Mouse (Mus musculus) heart, adult 11 months (tissue): ENCODE data around the gene Olfr718-ps1.
A peak's percentile ranks its signal among the peaks of the same experiment; 100 is the strongest.
"Not testable (repeated sequence)": the region's sequence is repeated elsewhere in the genome, so short reads cannot be mapped to it uniquely, and the experiment has no call there.

Experiments used
- DNase-seq: peaks from one replicate; pipeline ENCODE4 v3.0.0; 2022

The Olfr718-ps1 gene

GRCm38 (mm10) chr5:143147481-143147880 is at the start of gene Olfr718-ps1:
Gene Olfr718-ps1, minus strand, starts transcription at chr5:143147581.
- DNase-seq, result peak; percentile 88

DNA sequence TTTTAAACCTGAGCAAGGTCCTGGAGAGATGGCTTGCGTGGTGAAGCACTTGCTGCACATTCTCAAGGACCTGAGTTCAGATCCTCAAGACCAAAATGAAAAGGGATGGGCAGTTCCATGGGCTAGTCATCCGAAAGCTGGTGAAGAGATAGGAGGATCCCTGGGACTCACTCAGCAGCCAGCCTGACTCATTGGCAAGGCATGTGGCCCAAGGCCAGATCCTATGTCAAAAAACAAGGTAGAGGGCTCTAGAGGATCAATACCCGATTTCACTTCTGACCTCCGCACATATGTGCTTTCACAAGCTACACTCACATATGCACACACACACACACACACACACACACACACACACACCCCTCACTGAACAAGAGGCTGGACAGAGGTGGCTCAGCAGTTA is 49.1 kb upstream of the Olfr718-ps1 start:
- DNase-seq, result peak; percentile 64

GRCm38 (mm10) chr5:143195166-143195565 is 47.8 kb upstream of the Olfr718-ps1 start:
- DNase-seq, result no peak

- DNase-seq, result peak; percentile 52
These were observed 47.4 kb upstream of the Olfr718-ps1 start for GRCm38 (mm10) chr5:143194747-143195146.

- DNase-seq, result peak; percentile 54
These were observed 45.4 kb upstream of the Olfr718-ps1 start for GRCm38 (mm10) chr5:143192806-143193205.

- not testable (repeated sequence) for DNase-seq
These were observed 40.6 kb upstream of the Olfr718-ps1 start for GRCm38 (mm10) chr5:143188014-143188413.

DNA sequence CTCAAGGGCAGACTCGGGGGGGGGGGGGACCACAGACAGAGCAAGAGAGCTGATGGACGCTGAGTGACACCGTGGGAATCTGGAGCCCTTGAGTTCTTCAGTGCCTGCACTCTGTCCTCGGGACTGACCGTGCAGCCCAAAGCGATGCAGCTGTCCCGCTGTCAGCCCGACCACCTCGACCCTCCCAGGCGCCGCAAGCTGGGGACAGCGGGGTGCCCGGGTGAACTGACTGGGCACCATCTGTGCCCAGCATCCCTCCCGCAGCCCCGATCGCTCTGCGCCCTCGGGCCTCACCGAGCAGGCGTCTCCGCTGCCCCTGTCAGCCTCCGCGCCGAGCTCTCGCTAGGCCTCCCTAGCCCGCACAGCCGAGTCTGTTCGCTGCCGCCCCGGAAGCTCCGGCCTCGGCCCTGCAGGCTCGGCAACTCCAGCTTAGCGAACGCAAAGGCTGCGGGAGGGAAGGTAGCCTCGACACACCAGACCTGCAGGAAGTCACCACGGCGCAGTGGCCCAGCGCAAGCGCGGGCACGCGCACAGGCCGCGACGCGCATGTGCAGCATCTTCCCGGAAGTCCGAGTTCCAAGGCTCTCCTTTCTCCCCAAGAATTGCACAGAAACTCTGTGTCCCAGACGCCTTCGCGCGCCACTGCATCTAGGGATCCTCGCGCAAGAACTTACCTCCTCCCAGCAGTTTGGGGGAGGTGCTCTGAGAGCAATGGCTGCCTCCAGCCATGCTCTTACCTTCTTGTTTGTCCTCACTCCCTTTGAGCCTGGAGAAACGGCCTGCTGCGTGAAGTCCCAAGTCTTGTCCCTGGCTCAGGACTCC is 33.1 kb upstream of the Olfr718-ps1 start, which contains the start of the genes Rbak and Spdye4b:
Gene Rbak, minus strand, starts transcription at position 521 of the 822 bp plus-strand sequence.
Gene Spdye4b, plus strand, starts transcription at position 763 of the 822 bp plus-strand sequence.
- DNase-seq, result peak; percentile 99

GRCm38 (mm10) chr5:143179179-143179578 is 31.8 kb upstream of the Olfr718-ps1 start:
- DNase-seq, result no peak

DNA sequence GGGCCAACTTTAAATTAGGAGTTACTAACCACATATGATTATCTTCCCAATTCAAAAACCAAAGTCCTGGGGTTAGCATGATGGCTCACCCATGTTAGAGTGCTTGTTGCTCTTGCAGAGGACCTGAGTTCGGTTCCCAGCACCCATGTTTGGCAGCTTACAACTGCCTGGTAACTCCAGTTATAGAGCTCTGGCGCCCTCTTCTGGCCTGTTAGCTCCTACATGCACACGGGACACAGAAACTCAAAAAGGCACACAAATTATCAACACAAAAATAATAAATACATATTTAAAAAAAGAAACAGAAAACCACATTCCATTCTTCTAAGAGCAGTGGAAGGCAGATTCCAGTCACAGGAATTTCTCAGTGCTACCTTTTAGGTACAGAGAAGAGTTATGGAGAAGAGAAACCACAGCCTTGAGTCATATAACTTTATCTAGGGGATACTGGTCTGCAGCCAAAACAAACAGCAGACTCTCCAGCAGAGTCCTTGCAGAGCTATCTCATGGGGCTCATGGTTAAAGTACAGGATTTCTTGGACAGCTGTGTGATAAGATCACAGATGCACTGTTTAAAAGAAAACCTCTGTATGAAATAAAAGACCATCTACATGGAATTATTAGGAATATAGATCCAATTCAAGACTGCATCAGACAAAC is 30.3 kb upstream of the Olfr718-ps1 start:
- DNase-seq, result no peak

DNA sequence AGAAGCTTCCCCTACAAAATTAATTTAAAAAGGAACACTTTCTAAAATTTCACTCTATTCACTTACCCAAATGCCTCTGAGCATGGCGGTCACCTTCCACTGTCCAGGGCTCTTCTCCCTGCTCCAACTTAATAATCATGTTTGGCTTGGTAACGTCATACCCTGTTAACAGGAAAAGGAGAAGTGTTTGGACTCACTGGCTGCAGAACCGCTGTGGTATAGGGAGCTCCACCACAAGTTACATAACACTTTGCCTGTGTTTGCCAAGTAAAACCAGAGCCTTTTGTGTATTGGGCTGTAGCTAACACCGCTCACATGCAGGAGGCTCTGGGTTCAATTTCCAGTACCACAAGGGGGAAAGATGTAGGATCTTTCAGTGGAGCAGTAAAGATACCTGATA is 28.6 kb upstream of the Olfr718-ps1 start:
- no peak for DNase-seq

GRCm38 (mm10) chr5:143165508-143166070 is 18.2 kb upstream of the Olfr718-ps1 start:
- DNase-seq, result no peak

DNA sequence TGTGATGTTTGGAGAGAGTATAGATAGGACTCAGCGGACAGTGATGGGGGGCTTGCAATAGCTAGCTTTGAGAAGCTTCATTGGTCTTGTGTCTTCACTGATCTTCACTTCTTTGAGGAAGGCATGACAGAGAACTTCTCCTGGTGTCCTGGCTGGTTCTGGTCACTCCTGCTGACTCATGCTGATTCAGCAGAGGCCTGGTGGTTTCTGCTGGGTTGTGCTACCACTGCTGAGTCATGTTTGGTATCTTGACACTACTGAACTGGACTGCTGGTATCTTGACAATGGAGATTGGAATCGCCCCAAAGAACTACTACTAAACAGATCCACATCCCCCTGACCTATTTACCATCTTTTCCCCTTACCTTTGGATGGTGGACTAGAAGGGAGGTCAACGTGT is 8.2 kb upstream of the Olfr718-ps1 start:
- no peak for DNase-seq

GRCm38 (mm10) chr5:143153756-143154155 is 6.4 kb upstream of the Olfr718-ps1 start:
- DNase-seq, result no peak

- no peak for DNase-seq
These were observed 2.7 kb upstream of the Olfr718-ps1 start for GRCm38 (mm10) chr5:143150044-143150443.

DNA sequence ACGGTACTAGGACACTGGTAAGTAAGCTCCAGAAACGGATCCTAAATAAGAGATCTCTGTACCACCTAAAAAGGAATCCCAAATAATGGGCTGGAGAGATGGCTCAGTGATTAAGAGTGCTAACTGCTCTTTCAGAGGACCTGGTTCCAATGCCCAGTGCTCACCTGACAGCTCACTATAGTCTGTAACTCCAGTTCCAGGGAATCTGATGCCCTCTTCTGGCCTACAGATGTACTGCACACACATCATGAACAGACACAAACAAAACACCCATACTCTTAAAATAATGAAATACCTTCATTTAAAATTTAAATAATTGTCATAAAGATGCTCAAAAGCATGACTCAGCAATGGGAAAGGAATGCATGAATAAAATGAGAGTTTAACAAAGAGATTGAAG is 2.2 kb upstream of the Olfr718-ps1 start:
- DNase-seq, result no peak

- no peak for DNase-seq
These were observed 1.3 kb upstream of the Olfr718-ps1 start for GRCm38 (mm10) chr5:143148661-143149060.

- DNase-seq, result peak; percentile 87
These were observed 9.8 kb downstream of the Olfr718-ps1 start for GRCm38 (mm10) chr5:143137580-143137979.

GRCm38 (mm10) chr5:143135042-143135441 is 12.3 kb downstream of the Olfr718-ps1 start:
- DNase-seq, result no peak

DNA sequence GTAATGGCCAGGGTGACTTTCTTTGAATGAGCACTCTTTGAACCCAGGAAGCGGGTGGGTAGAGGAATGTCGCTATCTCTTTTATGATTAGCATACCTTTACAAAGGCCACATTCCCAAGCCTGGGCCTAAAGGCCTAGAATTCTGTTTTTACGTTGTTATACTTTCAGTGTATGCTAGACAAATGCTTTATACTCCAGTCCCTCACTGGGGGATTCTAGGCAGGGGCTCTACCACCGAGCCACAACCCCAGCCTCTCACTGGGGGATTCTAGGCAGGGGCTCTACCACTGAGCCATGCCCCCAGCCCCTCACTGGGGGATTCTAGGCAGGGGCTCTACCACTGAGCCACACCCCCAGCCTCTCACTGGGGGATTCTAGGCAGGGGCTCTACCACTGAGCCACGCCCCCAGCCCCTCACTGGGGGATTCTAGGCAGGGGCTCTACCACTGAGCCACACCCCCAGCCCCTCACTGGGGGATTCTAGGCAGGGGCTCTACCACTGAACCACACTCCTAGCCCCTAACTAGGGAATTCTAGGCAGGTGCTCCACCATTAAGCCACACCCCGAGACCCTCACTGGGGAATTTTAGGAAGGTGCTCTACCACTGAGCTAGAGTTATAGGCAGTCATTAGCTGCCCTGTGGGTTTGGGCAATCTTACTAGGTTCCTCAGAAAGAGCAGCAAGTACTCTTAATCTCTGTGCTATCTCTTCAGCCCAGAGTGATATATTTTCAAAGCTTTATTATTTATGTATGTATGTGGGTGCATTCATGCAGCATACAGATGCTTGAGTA is 13.0 kb downstream of the Olfr718-ps1 start:
- DNase-seq, result not testable (repeated sequence)

GRCm38 (mm10) chr5:143132935-143133514 is 14.4 kb downstream of the Olfr718-ps1 start:
- DNase-seq, result no peak

GRCm38 (mm10) chr5:143130342-143130741 is 17.0 kb downstream of the Olfr718-ps1 start:
- no peak for DNase-seq

GRCm38 (mm10) chr5:143129101-143129500 is 18.3 kb downstream of the Olfr718-ps1 start:
- no peak for DNase-seq
